Mouse (Mus musculus): Measurements from ENCODE around the gene Cenpm. TPM values are rescaled to one million over a fixed set of nuclear protein-coding genes. Genes with fewer than 3 reads are reported as not detected.

The Cenpm gene
- polyA plus RNA-seq, 1 experiment from 2014 or later: 28.6 TPM

GRCm38 (mm10) chr15:82211281-82211680 is 33.3 kb downstream of the Cenpm start:
- Histone ChIP-seq H3K4me1 (replicated peaks) (peaks cover 41% of the 10 kb centered on the region), H3K9ac (replicated peaks) (no peak overlapping the region)
- ATAC-seq: no peak

GRCm38 (mm10) chr15:82210801-82211200 is 33.7 kb downstream of the Cenpm start:
- Histone ChIP-seq H3K9me3 (no peaks in the 10 kb centered on the region), H3K27ac (no peak overlapping the region), H3K4me3 (replicated peaks) (no peak overlapping the region), H3K27me3 (peaks cover 96% of the 10 kb centered on the region), H3K36me3 (peaks cover 8% of the 10 kb centered on the region), H3K4me2 (replicated peaks) (no peak overlapping the region), H3K4me1 (replicated peaks) (peaks cover 41% of the 10 kb centered on the region), H3K9ac (replicated peaks) (no peak overlapping the region)
- no peak for ATAC-seq
- 33% methylated on average over 1 of the region's 1 CpGs for WGBS

More at GRCm38 (mm10) chr15:82211281-82211680, 33.3 kb downstream of the Cenpm start:
- Histone ChIP-seq H3K27me3 (peaks cover 96% of the 10 kb centered on the region), H3K9me3 (no peaks in the 10 kb centered on the region), H3K36me3 (peaks cover 3% of the 10 kb centered on the region; the same call in 1 of the 2 replicates), H3K27ac (no peak overlapping the region), H3K4me3 (replicated peaks) (peak overlapping the region; percentile 42), H3K4me2 (replicated peaks) (peak overlapping the region; percentile 61)
- WGBS: 2% methylated on average over 11 of the region's 11 CpGs

GRCm38 (mm10) chr15:82209295-82210050 is 35.1 kb downstream of the Cenpm start:
- Histone ChIP-seq H3K27ac (no peak overlapping the region), H3K9ac (replicated peaks) (no peak overlapping the region), H3K36me3 (peaks cover 21% of the 10 kb centered on the region), H3K27me3 (peaks cover 91% of the 10 kb centered on the region), H3K4me3 (replicated peaks) (no peak overlapping the region), H3K9me3 (no peaks in the 10 kb centered on the region), H3K4me2 (replicated peaks) (no peak overlapping the region), H3K4me1 (replicated peaks) (peaks cover 49% of the 10 kb centered on the region)
- 78% methylated on average over 13 of the region's 13 CpGs for WGBS
- ATAC-seq: no peak

GRCm38 (mm10) chr15:82208307-82208706 is 36.2 kb downstream of the Cenpm start:
- Histone ChIP-seq H3K4me2 (replicated peaks) (no peak overlapping the region), H3K27me3 (peaks cover 81% of the 10 kb centered on the region), H3K9me3 (no peaks in the 10 kb centered on the region), H3K9ac (replicated peaks) (no peak overlapping the region), H3K36me3 (peaks cover 33% of the 10 kb centered on the region), H3K4me1 (replicated peaks) (peaks cover 60% of the 10 kb centered on the region), H3K4me3 (replicated peaks) (no peak overlapping the region), H3K27ac (no peak overlapping the region)
- ATAC-seq: no peak
- WGBS: 81% methylated on average over 8 of the region's 8 CpGs

GRCm38 (mm10) chr15:82207504-82208219 is 36.9 kb downstream of the Cenpm start:
- Histone ChIP-seq H3K4me1 (replicated peaks) (peaks cover 57% of the 10 kb centered on the region), H3K27me3 (peaks cover 75% of the 10 kb centered on the region), H3K9ac (replicated peaks) (peak overlapping the region; percentile 32; the same call in 1 of the 2 replicates), H3K4me2 (replicated peaks) (peak overlapping the region; percentile 35), H3K4me3 (replicated peaks) (peak overlapping the region; percentile 6), H3K27ac (no peak overlapping the region), H3K36me3 (peaks cover 40% of the 10 kb centered on the region), H3K9me3 (no peaks in the 10 kb centered on the region)
- ATAC-seq: no peak
- WGBS: 11% methylated on average over 30 of the region's 30 CpGs

- H3K36me3 ChIP-seq: peaks cover 45% of the 10 kb centered on the region
- H3K9ac ChIP-seq (replicated peaks): peak overlapping the region; percentile 32; the same call in 1 of the 2 replicates
- peak overlapping the region; percentile 35 for H3K4me2 ChIP-seq (replicated peaks)
- ATAC-seq: no peak
- peaks cover 51% of the 10 kb centered on the region for H3K4me1 ChIP-seq (replicated peaks)
- H3K9me3 ChIP-seq: no peaks in the 10 kb centered on the region
- WGBS: 9% methylated on average over 34 of the region's 34 CpGs
- H3K4me3 ChIP-seq (replicated peaks): peak overlapping the region; percentile 6
- peaks cover 69% of the 10 kb centered on the region for H3K27me3 ChIP-seq
- H3K27ac ChIP-seq: no peak overlapping the region
Measured at GRCm38 (mm10) chr15:82207105-82207459, 37.5 kb downstream of the Cenpm start.

- H3K9ac ChIP-seq (replicated peaks): 0 out of 2 replicates have a peak overlapping the region, but pooled peaks have one; percentile 32
- H3K4me3 ChIP-seq (replicated peaks): no peak overlapping the region
- peaks cover 46% of the 10 kb centered on the region for H3K4me1 ChIP-seq (replicated peaks)
- ATAC-seq: peak; percentile 75
- H3K27ac ChIP-seq: 0 out of 2 replicates have a peak overlapping the region, but pooled peaks have one; percentile 9
- H3K27me3 ChIP-seq: peaks cover 63% of the 10 kb centered on the region
- no peaks in the 10 kb centered on the region for H3K9me3 ChIP-seq
- H3K4me2 ChIP-seq (replicated peaks): no peak overlapping the region
- peaks cover 51% of the 10 kb centered on the region for H3K36me3 ChIP-seq
- WGBS: 55% methylated on average over 9 of the region's 9 CpGs
Measured at GRCm38 (mm10) chr15:82206365-82207104, 38.0 kb downstream of the Cenpm start.

GRCm38 (mm10) chr15:82204680-82205371 is 39.7 kb downstream of the Cenpm start:
- no peak for ATAC-seq
- 67% methylated on average over 10 of the region's 10 CpGs for WGBS
- H3K27ac ChIP-seq: no peak overlapping the region
- H3K4me1 ChIP-seq (replicated peaks): peaks cover 40% of the 10 kb centered on the region
- peaks cover 66% of the 10 kb centered on the region for H3K36me3 ChIP-seq
- H3K4me2 ChIP-seq (replicated peaks): no peak overlapping the region
- H3K4me3 ChIP-seq (replicated peaks): no peak overlapping the region
- peaks cover 46% of the 10 kb centered on the region for H3K27me3 ChIP-seq
- no peaks in the 10 kb centered on the region for H3K9me3 ChIP-seq
- no peak overlapping the region; the same call in 1 of the 2 replicates for H3K9ac ChIP-seq (replicated peaks)

- peaks cover 40% of the 10 kb centered on the region for H3K4me1 ChIP-seq (replicated peaks)
- H3K9ac ChIP-seq (replicated peaks): peak overlapping the region; percentile 50; the same call in 1 of the 2 replicates
- H3K4me3 ChIP-seq (replicated peaks): no peak overlapping the region
- peaks cover 36% of the 10 kb centered on the region for H3K27me3 ChIP-seq
- H3K9me3 ChIP-seq: no peaks in the 10 kb centered on the region
- H3K4me2 ChIP-seq (replicated peaks): no peak overlapping the region
- peaks cover 76% of the 10 kb centered on the region for H3K36me3 ChIP-seq
- 68% methylated on average over 20 of the region's 20 CpGs for WGBS
- ATAC-seq: no peak
- peak overlapping the region; percentile 39; the same call in 1 of the 2 replicates for H3K27ac ChIP-seq
Measured at GRCm38 (mm10) chr15:82203611-82204351, 40.8 kb downstream of the Cenpm start.

- peaks cover 40% of the 10 kb centered on the region for H3K4me1 ChIP-seq (replicated peaks)
- H3K36me3 ChIP-seq: peaks cover 83% of the 10 kb centered on the region
- peaks cover 30% of the 10 kb centered on the region for H3K27me3 ChIP-seq
- no peak overlapping the region for H3K27ac ChIP-seq
- H3K4me2 ChIP-seq (replicated peaks): no peak overlapping the region
- H3K9ac ChIP-seq (replicated peaks): no peak overlapping the region
- ATAC-seq: no peak
- H3K4me3 ChIP-seq (replicated peaks): no peak overlapping the region
- H3K9me3 ChIP-seq: no peaks in the 10 kb centered on the region
- 95% methylated on average over 10 of the region's 10 CpGs for WGBS
Measured at GRCm38 (mm10) chr15:82203090-82203489, 41.5 kb downstream of the Cenpm start.

- H3K27ac ChIP-seq: no peak overlapping the region
- peaks cover 93% of the 10 kb centered on the region for H3K36me3 ChIP-seq
- H3K4me1 ChIP-seq (replicated peaks): peaks cover 32% of the 10 kb centered on the region
- H3K9ac ChIP-seq (replicated peaks): no peak overlapping the region
- H3K4me3 ChIP-seq (replicated peaks): no peak overlapping the region
- H3K27me3 ChIP-seq: peaks cover 21% of the 10 kb centered on the region
- no peak for ATAC-seq
- H3K9me3 ChIP-seq: no peaks in the 10 kb centered on the region
- no peak overlapping the region for H3K4me2 ChIP-seq (replicated peaks)
- 94% methylated on average over 6 of the region's 6 CpGs for WGBS
Measured at GRCm38 (mm10) chr15:82202086-82202485, 42.5 kb downstream of the Cenpm start.

All from midbrain, embryonic 13.5 days (tissue).